Mouse (Mus musculus) heart, embryonic 10.5 days (tissue): ENCODE measurements around the gene Pou4f1. TPM values are rescaled to one million over a fixed set of nuclear protein-coding genes. Genes with fewer than 3 reads are reported as not detected.
A peak's percentile ranks its signal among the peaks of the same experiment; 100 is the strongest.
"Not testable (repeated sequence)": the region's sequence is repeated elsewhere in the genome, so short reads cannot be mapped to it uniquely, and the experiment has no call there.

Source experiments
- DNase-seq: peaks from one replicate; pipeline ENCODE4 v3.0.0-alpha.2; 2017; ENCODE audit warnings: low spot score
- H3K27ac ChIP-seq: fragments of 300-500 bp; sonication (generic); 2 replicates; pipeline ENCODE4 v1.5.1; 2016; ENCODE audit warnings: mild to moderate bottlenecking
- H3K27me3 ChIP-seq: fragments of 300-500 bp; sonication (generic); 2 replicates; pipeline ENCODE4 v1.6.1; 2016; ENCODE audit warnings: mild to moderate bottlenecking; ENCODE audit not compliant: poor library complexity, insufficient read depth, severe bottlenecking
- H3K36me3 ChIP-seq: fragments of 300-500 bp; sonication (generic); 2 replicates; pipeline ENCODE4 v1.6.1; 2016; ENCODE audit warnings: mild to moderate bottlenecking, moderate library complexity
- H3K4me1 ChIP-seq: fragments of 300-500 bp; sonication (generic); 2 replicates; pipeline ENCODE4 v1.6.1; 2016; ENCODE audit warnings: mild to moderate bottlenecking
- H3K4me3 ChIP-seq: fragments of 300-500 bp; sonication (generic); 2 replicates; pipeline ENCODE4 v1.5.1; 2016; ENCODE audit warnings: mild to moderate bottlenecking, moderate library complexity
- H3K9me3 ChIP-seq: fragments of 300-500 bp; sonication (generic); 2 replicates; pipeline ENCODE4 v1.6.1; 2016; ENCODE audit warnings: mild to moderate bottlenecking, moderate library complexity
- WGBS: fragments of 180-500 bp; shearing (Covaris S2); methylation state at CpG from one replicate; pipeline ENCODE4 v1.1.7; 2016; 5-methylcytosine and 5-hydroxymethylcytosine counted together
- polyA plus RNA-seq: library from polyadenylated mRNA; unstranded; fragments of >200 nt; fragmentation: Nextera tagmentation; extraction: Ambion mirVana; gene quantifications from 2 replicates; pipeline ENCODE4 v1.2.1, GENCODE M21; 2016

Pou4f1 gene
- 0.20 and 1.0 TPM in 2 replicates for polyA plus RNA-seq

- Histone ChIP-seq H3K9me3 (no peaks in the 10 kb centered on the region), H3K27me3 (peaks cover 96% of the 10 kb centered on the region), H3K4me1 (peaks cover 16% of the 10 kb centered on the region), H3K36me3 (no peaks in the 10 kb centered on the region), H3K27ac (0 out of 2 replicates have a peak within 1 kb of the TSS, but pooled peaks have one; percentile 2), H3K4me3 (peak within 1 kb of the TSS; percentile 67)
- 2% methylated on average over 62 of the region's 62 CpGs for WGBS
- DNase-seq, result no peak
Observed at GRCm38 (mm10) chr14:104467966-104468622, at the start of gene Pou4f1. TSS of gene Pou4f1 (minus strand) at chr14:104467999.

- Histone ChIP-seq H3K27ac (no peak overlapping the region), H3K9me3 (no peaks in the 10 kb centered on the region), H3K36me3 (peaks cover 18% of the 10 kb centered on the region; the same call in 1 of the 2 replicates), H3K4me1 (no peaks in the 10 kb centered on the region), H3K4me3 (no peak overlapping the region), H3K27me3 (no peaks in the 10 kb centered on the region)
- DNase-seq, result no peak
- 70% methylated on average over 1 of the region's 1 CpGs for WGBS
Observed at GRCm38 (mm10) chr14:104511664-104512063, 43.9 kb upstream of the Pou4f1 start.

- H3K27ac ChIP-seq, DNase-seq, H3K9me3 ChIP-seq, H3K4me3 ChIP-seq, H3K27me3 ChIP-seq, H3K4me1 ChIP-seq: not testable (repeated sequence)
- peaks cover 90% of the 10 kb centered on the region for H3K36me3 ChIP-seq
- 55% methylated on average over 3 of the region's 3 CpGs for WGBS
Observed at GRCm38 (mm10) chr14:104502761-104503160, 35.0 kb upstream of the Pou4f1 start.

GRCm38 (mm10) chr14:104479751-104480150 is 12.0 kb upstream of the Pou4f1 start:
- 90% methylated on average over 8 of the region's 8 CpGs for WGBS
- no peak for DNase-seq

GRCm38 (mm10) chr14:104478593-104478992 is 10.8 kb upstream of the Pou4f1 start:
- Histone ChIP-seq H3K9me3 (no peaks in the 10 kb centered on the region), H3K4me1 (peaks cover 10% of the 10 kb centered on the region; the same call in 1 of the 2 replicates), H3K36me3 (peaks cover 21% of the 10 kb centered on the region), H3K4me3 (no peak overlapping the region), H3K27ac (no peak overlapping the region), H3K27me3 (peaks cover 36% of the 10 kb centered on the region)
- no peak for DNase-seq
- 86% methylated on average over 5 of the region's 5 CpGs for WGBS

More at GRCm38 (mm10) chr14:104479751-104480150, 12.0 kb upstream of the Pou4f1 start:
- peaks cover 22% of the 10 kb centered on the region for H3K36me3 ChIP-seq
- H3K4me1 ChIP-seq, result no peaks in the 10 kb centered on the region
- H3K27me3 ChIP-seq, result peaks cover 25% of the 10 kb centered on the region
- H3K4me3 ChIP-seq, result no peak overlapping the region
- no peaks in the 10 kb centered on the region for H3K9me3 ChIP-seq
- no peak overlapping the region for H3K27ac ChIP-seq

GRCm38 (mm10) chr14:104477616-104478015 is 9.8 kb upstream of the Pou4f1 start:
- Histone ChIP-seq H3K27ac (no peak overlapping the region), H3K27me3 (peaks cover 45% of the 10 kb centered on the region), H3K36me3 (peaks cover 21% of the 10 kb centered on the region), H3K4me1 (peaks cover 20% of the 10 kb centered on the region), H3K4me3 (no peak overlapping the region), H3K9me3 (no peaks in the 10 kb centered on the region)
- 93% methylated on average over 8 of the region's 8 CpGs for WGBS
- DNase-seq, result no peak

GRCm38 (mm10) chr14:104475438-104475837 is 7.6 kb upstream of the Pou4f1 start:
- Histone ChIP-seq H3K27me3 (peaks cover 67% of the 10 kb centered on the region), H3K9me3 (no peaks in the 10 kb centered on the region), H3K27ac (no peak overlapping the region), H3K4me3 (no peak overlapping the region), H3K4me1 (peaks cover 21% of the 10 kb centered on the region), H3K36me3 (peaks cover 21% of the 10 kb centered on the region)
- WGBS, result 73% methylated on average over 1 of the region's 1 CpGs
- no peak for DNase-seq

- no peak overlapping the region for H3K27ac ChIP-seq
- peaks cover 21% of the 10 kb centered on the region for H3K4me1 ChIP-seq
- peaks cover 95% of the 10 kb centered on the region for H3K27me3 ChIP-seq
- 11% methylated on average over 6 of the region's 6 CpGs for WGBS
- H3K9me3 ChIP-seq, result no peaks in the 10 kb centered on the region
- DNase-seq, result no peak
- no peak overlapping the region for H3K4me3 ChIP-seq
- no peaks in the 10 kb centered on the region for H3K36me3 ChIP-seq
Observed at GRCm38 (mm10) chr14:104468623-104468970, 798 bp upstream of the Pou4f1 start.

- no peak for DNase-seq
- H3K27ac ChIP-seq, result 0 out of 2 replicates have a peak overlapping the region, but pooled peaks have one; percentile 2
- peaks cover 91% of the 10 kb centered on the region for H3K27me3 ChIP-seq
- 1% methylated on average over 100 of the region's 101 CpGs for WGBS
- H3K4me3 ChIP-seq, result peak overlapping the region; percentile 67
- H3K9me3 ChIP-seq, result no peaks in the 10 kb centered on the region
- H3K36me3 ChIP-seq, result no peaks in the 10 kb centered on the region
- peaks cover 10% of the 10 kb centered on the region for H3K4me1 ChIP-seq
Observed at GRCm38 (mm10) chr14:104467133-104467965, 450 bp downstream of the Pou4f1 start.

- Histone ChIP-seq H3K4me1 (peaks cover 10% of the 10 kb centered on the region), H3K36me3 (no peaks in the 10 kb centered on the region), H3K9me3 (no peaks in the 10 kb centered on the region), H3K4me3 (peak overlapping the region; percentile 41), H3K27ac (no peak overlapping the region), H3K27me3 (peaks cover 89% of the 10 kb centered on the region)
- DNase-seq, result no peak
- whole genome bisulfite sequencing, result 3% methylated on average over 38 of the region's 43 CpGs
Observed at GRCm38 (mm10) chr14:104466557-104466956, 1.2 kb downstream of the Pou4f1 start.

- DNase-seq, result no peak
- Histone ChIP-seq H3K27me3 (peaks cover 89% of the 10 kb centered on the region), H3K9me3 (no peaks in the 10 kb centered on the region), H3K4me3 (peak overlapping the region; percentile 41), H3K36me3 (no peaks in the 10 kb centered on the region), H3K27ac (no peak overlapping the region), H3K4me1 (peaks cover 10% of the 10 kb centered on the region)
- under 1% methylated on average over 64 of the region's 64 CpGs for WGBS
Observed at GRCm38 (mm10) chr14:104465483-104466235, 2.1 kb downstream of the Pou4f1 start.

- DNase-seq, result no peak
- peaks cover 89% of the 10 kb centered on the region for H3K27me3 ChIP-seq
- no peak overlapping the region for H3K27ac ChIP-seq
- H3K9me3 ChIP-seq, result no peaks in the 10 kb centered on the region
- H3K36me3 ChIP-seq, result no peaks in the 10 kb centered on the region
- WGBS, result 4% methylated on average over 5 of the region's 5 CpGs
- no peak overlapping the region for H3K4me3 ChIP-seq
- H3K4me1 ChIP-seq, result peaks cover 15% of the 10 kb centered on the region
Observed at GRCm38 (mm10) chr14:104464841-104465240, 3.0 kb downstream of the Pou4f1 start.
